Mouse (Mus musculus) kidney, adult 11 months (tissue): ENCODE measurements around the gene Wdr25.
A peak's percentile ranks its signal among the peaks of the same experiment; 100 is the strongest.
"Not testable (repeated sequence)": the region's sequence is repeated elsewhere in the genome, so short reads cannot be mapped to it uniquely, and the experiment has no call there.

Source experiments
- DNase-seq: peaks from one replicate; pipeline ENCODE4 v3.0.0; 2022

Gene Wdr25

DNA sequence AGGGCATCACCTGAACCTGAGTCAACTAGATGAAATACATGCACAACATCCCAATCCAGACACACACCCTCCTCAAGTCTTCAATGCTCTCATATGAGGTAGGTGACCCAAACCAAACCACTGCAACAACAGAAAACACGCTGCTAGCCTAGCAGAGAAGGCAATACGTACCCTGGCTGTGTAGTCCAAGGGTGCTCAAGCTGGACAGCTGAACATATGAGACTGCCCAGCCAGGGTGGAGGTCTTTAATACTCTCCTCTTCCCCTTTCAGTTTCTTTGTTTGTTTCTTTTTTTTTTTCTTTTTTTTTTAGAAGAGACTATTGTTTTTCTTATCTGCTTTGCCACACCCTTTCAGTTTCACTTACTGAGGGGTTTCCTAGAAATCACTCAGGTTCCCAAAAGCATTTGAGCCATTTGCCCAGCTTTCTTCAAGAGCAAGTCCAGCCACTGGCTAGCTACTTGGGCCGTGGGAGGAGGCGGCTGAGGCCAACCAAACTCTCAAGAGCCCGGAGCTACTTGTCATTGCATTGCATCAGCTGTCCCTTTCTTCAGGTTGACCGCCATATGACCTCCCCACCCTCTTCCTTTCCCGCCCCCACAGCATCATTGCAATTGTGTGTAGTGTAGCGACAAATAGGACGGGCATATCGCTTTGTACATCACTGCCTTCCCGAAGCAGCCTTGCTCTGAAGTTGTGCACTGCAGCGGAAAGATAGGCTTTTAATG is at the start of gene Wdr25:
Wdr25 (plus strand) TSS at position 643 of the 726 bp plus-strand sequence.
- peak; percentile 24 for DNase-seq

DNA sequence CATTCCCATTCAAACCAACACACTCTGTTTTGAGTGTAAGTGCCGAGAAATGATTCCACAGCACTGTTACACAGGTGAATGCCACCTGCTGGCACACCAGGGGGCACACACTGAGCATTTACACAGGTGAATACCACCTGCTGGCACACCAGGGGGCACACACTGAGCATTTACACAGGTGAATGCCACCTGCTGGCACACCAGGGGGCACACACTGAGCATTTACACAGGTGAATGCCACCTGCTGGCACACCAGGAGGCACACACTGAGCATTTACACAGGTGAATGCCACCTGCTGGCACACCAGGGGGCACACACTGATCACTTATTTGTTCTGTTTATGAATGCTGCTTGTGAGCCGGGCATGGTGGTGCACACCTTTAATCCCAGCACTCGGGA is 45.4 kb upstream of the Wdr25 start:
- not testable (repeated sequence) for DNase-seq

GRCm38 (mm10) chr12:108849488-108850022 is 43.9 kb upstream of the Wdr25 start:
- no peak for DNase-seq

- no peak for DNase-seq
Observed at GRCm38 (mm10) chr12:108850129-108850528, 43.3 kb upstream of the Wdr25 start.

- DNase-seq, result no peak
Observed at GRCm38 (mm10) chr12:108850886-108851285, 42.5 kb upstream of the Wdr25 start.

GRCm38 (mm10) chr12:108852822-108853221 is 40.6 kb upstream of the Wdr25 start:
- DNase-seq, result no peak

DNA sequence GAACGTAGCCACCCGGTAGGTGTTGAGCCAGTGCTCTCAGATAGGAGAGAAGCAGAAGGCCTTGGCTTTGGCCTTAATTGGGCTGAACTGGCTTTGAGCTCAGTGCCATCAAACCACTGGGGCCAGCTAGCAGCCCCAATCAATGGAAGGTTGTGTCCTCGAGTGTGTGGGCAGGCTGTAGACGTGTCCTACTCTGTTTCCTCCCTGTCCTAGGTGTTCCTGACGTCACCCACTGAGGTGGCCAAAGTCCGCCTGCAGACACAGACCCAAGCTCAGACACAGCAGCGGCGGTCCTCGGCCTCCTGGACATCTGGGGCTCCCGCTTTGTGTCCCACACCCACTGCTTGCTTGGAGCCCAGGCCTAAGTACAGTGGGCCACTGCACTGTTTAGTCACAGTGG is 38.4 kb upstream of the Wdr25 start:
- DNase-seq, result no peak

GRCm38 (mm10) chr12:108856186-108856585 is 37.2 kb upstream of the Wdr25 start:
- DNase-seq, result no peak

DNA sequence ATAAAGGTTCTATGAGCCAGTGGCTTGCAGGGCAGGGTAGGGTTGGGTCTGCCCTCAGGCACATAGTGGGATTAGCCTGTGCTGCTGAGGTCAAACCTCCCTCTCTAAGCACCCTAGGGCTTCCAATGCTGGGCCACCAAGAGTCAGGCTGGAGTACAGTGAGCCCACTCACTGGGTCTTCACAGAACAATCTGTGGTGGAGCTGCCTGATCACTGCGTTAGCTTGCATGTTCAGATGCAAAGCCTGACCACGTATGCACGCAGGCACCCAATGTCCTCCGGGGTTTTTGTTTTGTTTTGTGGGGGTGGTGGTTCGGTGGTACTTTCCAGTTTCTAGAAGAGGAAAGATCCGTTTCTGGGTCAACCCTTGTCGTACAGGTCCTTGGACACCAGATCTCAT is 36.3 kb upstream of the Wdr25 start:
- no peak for DNase-seq

DNA sequence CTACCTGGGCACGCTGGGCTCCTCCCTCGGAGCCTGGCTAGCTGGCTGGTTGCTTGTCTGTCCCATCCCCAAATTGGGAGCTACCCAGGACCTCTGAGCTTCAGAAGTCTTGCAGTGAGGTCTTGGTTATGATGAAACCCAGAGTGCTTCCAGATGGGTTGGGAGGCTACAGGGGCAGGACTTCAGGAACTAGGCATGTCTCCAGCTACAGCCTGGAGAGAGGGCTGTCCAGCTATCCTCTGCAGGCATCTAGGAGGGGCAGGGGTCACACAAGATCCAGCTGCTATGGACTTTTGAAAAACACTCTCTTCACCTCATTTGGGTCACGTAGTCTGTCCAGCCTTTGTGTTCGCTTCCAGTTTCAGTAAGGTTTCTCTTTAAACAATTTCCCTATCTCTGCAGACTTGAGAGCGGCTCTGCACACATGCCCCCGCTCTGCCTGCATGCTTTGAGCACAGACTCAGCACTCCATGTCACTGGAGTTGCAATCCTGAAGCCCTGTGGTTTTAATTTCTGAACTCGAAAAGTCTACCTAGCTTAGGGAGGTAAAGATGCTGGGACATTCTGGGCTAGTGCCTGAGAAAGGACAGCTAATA is 35.7 kb upstream of the Wdr25 start:
- DNase-seq, result peak; percentile 32

DNA sequence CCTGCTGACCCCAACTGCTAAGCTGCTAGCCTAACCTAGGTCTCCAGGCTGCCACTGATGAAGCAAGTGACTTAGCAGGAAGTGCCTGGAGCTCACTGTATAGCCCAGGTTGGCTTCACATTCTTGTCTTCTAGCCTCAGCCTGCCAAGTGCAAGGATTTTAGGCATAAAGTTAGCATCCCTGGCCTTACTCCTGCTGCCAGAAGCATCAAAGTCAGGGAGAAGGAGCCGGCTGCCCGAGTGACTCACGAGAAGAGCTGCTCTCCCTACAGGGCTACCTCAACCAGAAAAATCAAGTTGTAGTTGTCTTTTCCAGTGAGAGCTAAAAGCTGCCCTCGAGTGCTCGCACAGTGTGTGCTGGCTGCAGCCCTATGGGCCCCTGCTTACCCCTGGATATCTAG is 34.9 kb upstream of the Wdr25 start:
- DNase-seq, result no peak

DNA sequence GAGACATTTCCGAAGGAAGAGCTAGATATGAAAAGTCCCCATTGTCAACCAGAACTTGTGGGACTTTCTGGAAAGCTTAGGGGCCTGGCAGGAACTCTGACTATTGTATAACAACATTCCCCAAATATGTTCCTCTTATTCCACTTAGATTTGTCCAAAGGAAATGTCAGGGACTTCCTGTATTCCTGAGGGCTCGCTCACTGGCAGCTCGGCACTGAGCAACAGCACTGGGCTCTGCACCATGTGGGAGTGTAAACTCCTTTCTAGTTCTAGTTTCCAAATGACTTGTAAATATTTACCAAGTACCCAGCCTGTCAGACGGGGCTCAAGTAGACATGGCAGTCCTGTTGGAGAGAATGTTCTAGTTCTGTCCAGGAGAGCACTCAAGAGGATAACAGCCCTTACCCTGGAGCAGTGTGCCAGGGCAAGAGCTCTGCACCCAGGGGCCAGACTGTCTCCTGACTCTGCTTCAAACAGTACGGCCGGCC is 28.4 kb upstream of the Wdr25 start:
- DNase-seq, result no peak

DNA sequence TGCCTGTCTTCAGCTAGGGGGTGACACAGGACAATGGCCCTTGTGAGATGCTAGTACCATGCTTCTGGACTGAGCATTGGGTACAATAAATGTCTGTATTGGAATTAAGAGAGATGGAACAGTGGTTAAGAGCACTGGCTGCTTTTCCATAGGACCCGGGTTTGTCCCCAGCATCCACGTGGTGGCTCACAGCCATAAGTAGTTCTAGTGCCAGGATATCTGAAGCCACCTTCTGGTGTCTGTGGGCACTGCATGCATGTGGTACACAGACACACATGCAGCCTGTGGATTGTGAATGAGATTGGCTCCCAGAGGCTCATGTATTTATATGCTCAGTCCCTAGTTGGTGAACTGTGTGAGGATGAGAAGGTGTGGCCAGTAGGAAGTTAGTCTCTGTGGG is 23.9 kb upstream of the Wdr25 start:
- DNase-seq, result no peak

GRCm38 (mm10) chr12:108873122-108873521 is 20.3 kb upstream of the Wdr25 start:
- DNase-seq, result peak; percentile 11

GRCm38 (mm10) chr12:108879138-108879537 is 14.3 kb upstream of the Wdr25 start:
- no peak for DNase-seq

- no peak for DNase-seq
Observed at GRCm38 (mm10) chr12:108880606-108881005, 12.8 kb upstream of the Wdr25 start.

GRCm38 (mm10) chr12:108881192-108881591 is 12.2 kb upstream of the Wdr25 start:
- DNase-seq, result no peak

DNA sequence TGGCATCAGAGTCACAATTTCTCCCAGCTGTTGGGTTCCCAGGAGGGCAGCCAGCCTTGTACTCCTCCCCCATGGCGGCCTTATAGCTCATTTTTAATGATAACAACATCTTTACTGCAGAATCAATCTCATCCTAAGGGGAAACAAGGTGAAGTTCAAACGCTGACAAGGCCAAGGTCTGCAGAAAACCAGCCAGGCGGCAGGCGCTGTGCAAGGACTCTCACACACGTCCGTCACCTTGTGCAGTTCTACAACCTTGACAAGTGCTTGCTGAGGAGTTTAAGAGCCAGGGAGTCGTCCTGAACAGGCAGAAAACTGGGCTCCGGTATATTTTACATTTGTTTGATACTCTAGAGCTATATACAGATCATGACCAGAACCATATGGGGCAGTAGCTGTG is 10.7 kb upstream of the Wdr25 start:
- DNase-seq, result no peak

GRCm38 (mm10) chr12:108885906-108886305 is 7.5 kb upstream of the Wdr25 start:
- DNase-seq, result peak; percentile 17

- no peak for DNase-seq
Observed at GRCm38 (mm10) chr12:108887077-108887476, 6.4 kb upstream of the Wdr25 start.

GRCm38 (mm10) chr12:108888632-108889031 is 4.8 kb upstream of the Wdr25 start:
- no peak for DNase-seq

- peak; percentile 94 for DNase-seq
Observed at GRCm38 (mm10) chr12:108893715-108894431, 442 bp downstream of the Wdr25 start, which contains the start of gene Wars. Gene Wars, minus strand, starts transcription at chr12:108894174.

DNA sequence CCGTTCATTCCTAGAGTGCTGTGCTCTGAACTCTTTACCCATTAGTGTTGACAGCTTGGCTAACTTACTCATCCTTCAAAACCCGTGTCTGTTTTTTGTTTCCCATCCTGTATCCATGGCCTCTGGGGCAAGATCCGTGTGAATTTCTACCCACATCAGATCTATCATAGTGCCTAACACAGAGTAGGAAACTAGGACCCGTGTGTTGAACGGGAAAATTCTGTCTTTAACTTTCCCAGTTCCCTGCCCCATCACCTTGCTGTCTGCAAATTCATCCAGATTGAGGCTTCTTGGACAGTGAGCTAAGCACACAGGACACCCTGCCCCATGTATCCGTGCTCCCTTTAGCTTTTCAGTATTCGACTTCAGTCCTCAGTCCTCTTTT is 993 bp downstream of the Wdr25 start:
- no peak for DNase-seq

- DNase-seq, result no peak
Observed at GRCm38 (mm10) chr12:108896006-108896405, 2.6 kb downstream of the Wdr25 start.
